Mouse (Mus musculus): ENCODE results near the gene Dnajb8. TPM values are rescaled to one million over a fixed set of nuclear protein-coding genes. Genes with fewer than 3 reads are reported as not detected.

The Dnajb8 gene
- total and polyA plus RNA-seq, 2 experiments from 2014 or later = not detected

DNA sequence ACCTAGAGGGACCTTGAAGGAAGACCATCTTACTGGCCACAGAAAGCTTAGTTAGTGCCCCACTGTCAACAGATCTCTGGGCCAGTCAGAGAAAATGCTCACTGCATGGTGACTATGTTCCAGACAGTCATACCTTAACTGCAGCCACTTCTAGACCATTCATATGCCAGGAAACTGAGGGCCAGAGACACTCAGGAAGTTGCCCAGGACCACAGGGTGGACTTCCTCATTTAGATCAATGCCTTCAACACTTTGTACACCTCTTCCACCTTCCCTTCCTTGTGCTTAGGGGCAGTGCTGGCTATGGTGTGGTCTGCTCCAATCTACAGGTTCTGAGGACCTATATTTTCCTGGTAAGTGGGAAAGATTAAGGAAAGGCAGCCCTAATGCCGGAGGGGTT lies 43.3 kb downstream of the Dnajb8 start:
- 97% methylated on average over 1 of the region's 1 CpGs for WGBS
- H3K4me3 ChIP-seq (ENCODE audit: low read depth, low read length) = no peak overlapping the region
- no peak for TF ChIP-seq CTCF (IDR thresholded peaks at IDR 0.05; ENCODE audit: low read depth)
- no peak overlapping the region for H3K27ac ChIP-seq (ENCODE audit: low read depth, low read length)
- H3K27me3 ChIP-seq (ENCODE audit: insufficient read depth, low read length) = no peaks in the 10 kb centered on the region
- no peaks in the 10 kb centered on the region for H3K9me3 ChIP-seq (ENCODE audit: low read length)
- H3K9ac ChIP-seq = no peak overlapping the region
- DNase-seq (no peak), ATAC-seq (no peak)
- no peaks in the 10 kb centered on the region for H3K4me1 ChIP-seq (ENCODE audit: insufficient read depth)
- no peaks in the 10 kb centered on the region for H3K36me3 ChIP-seq (ENCODE audit: insufficient read depth)
- no peak overlapping the region for H3K4me2 ChIP-seq (ENCODE audit: low read depth)

DNA sequence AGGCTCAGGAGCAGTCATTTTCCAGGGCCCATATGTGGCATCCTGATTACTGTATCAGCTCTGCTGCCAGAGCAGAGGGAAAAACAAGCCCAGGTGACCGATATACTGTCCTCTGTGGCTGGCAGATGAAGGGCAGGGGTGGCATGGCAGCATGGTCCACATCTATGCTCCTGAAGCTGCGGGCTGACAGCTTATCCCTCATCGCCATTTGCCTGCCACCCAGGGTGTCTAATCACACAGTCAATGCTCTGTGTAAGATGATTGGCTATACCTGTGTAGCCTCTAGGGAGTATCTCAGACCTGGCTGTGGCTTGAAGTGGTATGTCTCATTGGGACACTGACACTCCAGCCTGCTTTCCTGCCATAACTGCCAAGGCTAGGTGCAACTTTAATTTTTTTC lies 44.0 kb downstream of the Dnajb8 start:
- WGBS = 79% methylated on average over 3 of the region's 3 CpGs
- TF ChIP-seq CTCF (IDR thresholded peaks at IDR 0.05; ENCODE audit: low read depth) = no peak
- Histone ChIP-seq H3K9me3 (ENCODE audit: low read length) (no peaks in the 10 kb centered on the region), H3K36me3 (ENCODE audit: insufficient read depth) (no peaks in the 10 kb centered on the region), H3K4me2 (ENCODE audit: low read depth) (no peak overlapping the region), H3K9ac (no peak overlapping the region), H3K27me3 (ENCODE audit: insufficient read depth, low read length) (no peaks in the 10 kb centered on the region), H3K27ac (ENCODE audit: low read depth, low read length) (no peak overlapping the region), H3K4me1 (ENCODE audit: insufficient read depth) (no peaks in the 10 kb centered on the region), H3K4me3 (ENCODE audit: low read depth, low read length) (no peak overlapping the region)
- DNase-seq (no peak), ATAC-seq (no peak)

DNA sequence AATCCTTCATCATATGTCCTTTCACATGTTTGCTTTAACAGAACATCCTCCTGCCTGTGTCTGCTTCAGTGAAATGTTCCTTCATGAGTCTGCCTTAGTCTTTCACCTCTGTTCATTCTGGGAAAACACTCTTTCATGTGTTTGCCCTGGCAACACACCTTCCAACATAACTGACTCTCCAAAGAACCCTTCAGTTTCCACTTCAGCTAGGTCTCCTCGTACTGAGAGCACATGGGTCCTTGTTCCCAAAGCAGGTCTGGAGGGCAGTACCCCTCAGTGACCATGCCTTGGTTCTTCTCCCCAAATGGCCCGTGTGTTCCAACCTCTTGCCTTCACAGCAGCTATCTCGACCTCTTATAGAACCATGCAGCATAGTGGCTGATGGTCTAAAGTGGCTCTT lies 45.0 kb downstream of the Dnajb8 start:
- H3K9me3 ChIP-seq (ENCODE audit: low read length) = no peaks in the 10 kb centered on the region

DNA sequence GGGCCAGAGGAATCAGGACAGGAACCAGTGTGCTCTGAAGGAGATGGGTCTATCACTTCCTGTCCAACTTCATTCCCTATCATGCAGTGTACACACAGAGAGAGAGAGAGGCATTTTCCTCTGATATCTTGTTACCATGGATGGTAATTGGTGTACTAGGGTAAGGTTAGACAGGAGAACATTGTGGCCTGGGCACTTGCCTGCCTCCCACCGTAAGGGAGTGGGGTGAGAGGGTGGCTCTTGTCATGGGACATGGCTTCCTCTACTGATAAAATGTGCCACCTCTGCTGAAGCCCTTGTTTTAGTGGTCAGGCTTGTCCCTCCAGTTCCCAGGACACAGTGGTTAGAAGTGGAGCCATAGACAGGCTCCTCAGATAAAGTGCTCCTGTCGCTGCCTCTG lies 45.9 kb downstream of the Dnajb8 start:
- Histone ChIP-seq H3K36me3 (ENCODE audit: insufficient read depth) (no peaks in the 10 kb centered on the region), H3K4me3 (ENCODE audit: low read depth, low read length) (no peak overlapping the region), H3K9me3 (ENCODE audit: low read length) (no peaks in the 10 kb centered on the region), H3K27me3 (ENCODE audit: insufficient read depth, low read length) (no peaks in the 10 kb centered on the region), H3K9ac (no peak overlapping the region), H3K4me2 (ENCODE audit: low read depth) (no peak overlapping the region), H3K27ac (ENCODE audit: low read depth, low read length) (no peak overlapping the region), H3K4me1 (ENCODE audit: insufficient read depth) (0 out of 2 replicates have a peak, but pooled peaks cover 3% of the 10 kb centered on the region)
- WGBS = 100% methylated on average over 2 of the region's 2 CpGs
- TF ChIP-seq CTCF (IDR thresholded peaks at IDR 0.05; ENCODE audit: low read depth) = no peak
- ATAC-seq (no peak), DNase-seq (no peak)

More for the DNA sequence above, 45.0 kb downstream of the Dnajb8 start:
- Histone ChIP-seq H3K4me2 (ENCODE audit: low read depth) (no peak overlapping the region), H3K9ac (no peak overlapping the region), H3K4me1 (ENCODE audit: insufficient read depth) (0 out of 2 replicates have a peak, but pooled peaks cover 3% of the 10 kb centered on the region), H3K27me3 (ENCODE audit: insufficient read depth, low read length) (no peaks in the 10 kb centered on the region), H3K36me3 (ENCODE audit: insufficient read depth) (no peaks in the 10 kb centered on the region), H3K27ac (ENCODE audit: low read depth, low read length) (no peak overlapping the region), H3K4me3 (ENCODE audit: low read depth, low read length) (no peak overlapping the region)
- no peak for DNase-seq
- 90% methylated on average over 3 of the region's 3 CpGs for WGBS
- no peak for TF ChIP-seq CTCF (IDR thresholded peaks at IDR 0.05; ENCODE audit: low read depth)
- ATAC-seq = no peak

DNA sequence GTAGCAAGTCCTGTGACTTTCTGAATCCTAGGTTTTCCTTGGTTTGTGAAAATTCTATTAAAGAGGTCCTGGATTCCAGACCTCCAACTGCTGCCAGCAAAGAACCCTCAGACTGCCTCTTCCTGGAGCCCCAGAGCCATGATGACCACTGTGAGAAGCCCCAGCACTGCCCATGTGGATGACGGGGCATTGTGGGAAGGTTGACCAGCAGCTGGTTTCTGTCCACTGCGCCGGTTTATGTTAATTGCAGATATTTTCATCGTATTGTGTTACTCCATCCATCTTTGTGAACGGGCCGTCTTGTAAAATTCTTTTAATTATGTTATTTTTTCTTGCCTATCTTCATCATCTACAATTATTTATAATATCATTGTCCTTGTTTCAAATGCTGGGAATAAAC lies 52.6 kb downstream of the Dnajb8 start:
- 94% methylated on average over 6 of the region's 6 CpGs for WGBS

DNA sequence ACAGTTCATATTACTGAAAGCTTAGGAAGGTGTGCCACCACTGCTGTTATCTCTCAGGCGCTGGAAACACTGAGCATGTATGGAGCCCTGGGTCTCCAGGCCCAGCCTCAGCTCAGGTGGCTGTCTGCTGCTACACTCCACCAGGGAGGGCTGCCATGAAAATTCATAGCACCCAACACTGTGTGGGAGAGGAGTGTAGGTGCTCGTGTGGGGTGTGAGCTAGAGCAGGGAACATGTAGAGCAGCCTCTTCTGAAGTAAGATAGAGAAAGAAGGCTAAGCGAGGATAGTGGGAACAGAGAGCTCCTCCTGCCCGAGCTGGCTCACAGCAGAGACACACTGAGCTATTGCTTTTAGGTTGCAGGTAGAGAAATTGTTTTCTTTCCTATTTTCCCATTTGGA lies 54.2 kb downstream of the Dnajb8 start:
- H3K9ac ChIP-seq = no peak overlapping the region
- H3K36me3 ChIP-seq (ENCODE audit: insufficient read depth) = no peaks in the 10 kb centered on the region
- no peaks in the 10 kb centered on the region for H3K27me3 ChIP-seq (ENCODE audit: insufficient read depth, low read length)
- WGBS = 90% methylated on average over 4 of the region's 4 CpGs
- DNase-seq = no peak
- H3K4me3 ChIP-seq (ENCODE audit: low read depth, low read length) = no peak overlapping the region
- H3K27ac ChIP-seq (ENCODE audit: low read depth, low read length) = no peak overlapping the region
- no peak overlapping the region for H3K4me2 ChIP-seq (ENCODE audit: low read depth)
- no peaks in the 10 kb centered on the region for H3K9me3 ChIP-seq (ENCODE audit: low read length)
- H3K4me1 ChIP-seq (ENCODE audit: insufficient read depth) = 0 out of 2 replicates have a peak, but pooled peaks cover 2% of the 10 kb centered on the region
- ATAC-seq = no peak
- no peak for TF ChIP-seq CTCF (IDR thresholded peaks at IDR 0.05; ENCODE audit: low read depth)

More for the DNA sequence above, 52.6 kb downstream of the Dnajb8 start:
- H3K4me2 ChIP-seq (ENCODE audit: low read depth) = no peak overlapping the region
- no peaks in the 10 kb centered on the region for H3K36me3 ChIP-seq (ENCODE audit: insufficient read depth)
- ATAC-seq = no peak
- H3K4me3 ChIP-seq (ENCODE audit: low read depth, low read length) = no peak overlapping the region
- H3K27me3 ChIP-seq (ENCODE audit: insufficient read depth, low read length) = no peaks in the 10 kb centered on the region
- H3K9me3 ChIP-seq (ENCODE audit: low read length) = no peaks in the 10 kb centered on the region
- 0 out of 2 replicates have a peak, but pooled peaks cover 3% of the 10 kb centered on the region for H3K4me1 ChIP-seq (ENCODE audit: insufficient read depth)
- no peak overlapping the region for H3K27ac ChIP-seq (ENCODE audit: low read depth, low read length)
- no peak for DNase-seq
- no peak for TF ChIP-seq CTCF (IDR thresholded peaks at IDR 0.05; ENCODE audit: low read depth)
- no peak overlapping the region for H3K9ac ChIP-seq

DNA sequence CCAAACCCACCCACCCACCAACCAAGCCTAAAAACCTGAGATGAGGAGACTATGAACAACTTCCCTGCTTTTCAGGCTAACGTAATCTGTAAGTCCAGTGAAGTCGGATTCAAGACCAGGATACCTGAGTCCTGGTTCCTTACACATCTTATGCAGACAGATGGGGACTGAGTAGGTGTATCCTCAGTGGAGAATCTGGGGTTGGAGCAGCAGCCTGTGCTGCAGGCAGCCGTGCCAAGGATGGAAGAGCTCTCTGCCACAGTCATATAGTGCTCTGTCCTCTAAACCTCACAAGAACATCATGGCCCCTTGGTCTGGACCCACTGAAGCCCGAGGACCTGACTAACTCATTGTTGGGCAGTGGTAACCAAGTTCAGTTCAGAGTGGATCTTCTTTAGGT lies 55.2 kb downstream of the Dnajb8 start:
- no peak overlapping the region for H3K27ac ChIP-seq (ENCODE audit: low read depth, low read length)
- 95% methylated on average over 4 of the region's 4 CpGs for WGBS
- no peak overlapping the region for H3K4me2 ChIP-seq (ENCODE audit: low read depth)
- no peaks in the 10 kb centered on the region for H3K4me1 ChIP-seq (ENCODE audit: insufficient read depth)
- no peak overlapping the region for H3K9ac ChIP-seq
- DNase-seq (no peak), ATAC-seq (no peak)
- no peaks in the 10 kb centered on the region for H3K27me3 ChIP-seq (ENCODE audit: insufficient read depth, low read length)
- no peak overlapping the region for H3K4me3 ChIP-seq (ENCODE audit: low read depth, low read length)
- H3K36me3 ChIP-seq (ENCODE audit: insufficient read depth) = no peaks in the 10 kb centered on the region
- H3K9me3 ChIP-seq (ENCODE audit: low read length) = no peaks in the 10 kb centered on the region
- TF ChIP-seq CTCF (IDR thresholded peaks at IDR 0.05; ENCODE audit: low read depth) = no peak

- Histone ChIP-seq H3K9ac (no peak overlapping the region), H3K4me3 (ENCODE audit: low read depth, low read length) (no peak overlapping the region), H3K27ac (ENCODE audit: low read depth, low read length) (no peak overlapping the region), H3K36me3 (ENCODE audit: insufficient read depth) (no peaks in the 10 kb centered on the region), H3K9me3 (ENCODE audit: low read length) (no peaks in the 10 kb centered on the region), H3K27me3 (ENCODE audit: insufficient read depth, low read length) (no peaks in the 10 kb centered on the region), H3K4me2 (ENCODE audit: low read depth) (no peak overlapping the region), H3K4me1 (ENCODE audit: insufficient read depth) (no peaks in the 10 kb centered on the region)
- no peak for TF ChIP-seq CTCF (IDR thresholded peaks at IDR 0.05; ENCODE audit: low read depth)
- WGBS = 75% methylated on average over 2 of the region's 2 CpGs
- DNase-seq = no peak
- ATAC-seq = no peak
Observed at GRCm38 (mm10) chr6:88278141-88278540, 56.1 kb downstream of the Dnajb8 start.

Data from forebrain, postnatal 0 days (tissue).